Mouse (Mus musculus) midbrain, postnatal 0 days (tissue): ENCODE measurements around the gene Nap1l4. TPM values are rescaled to one million over a fixed set of nuclear protein-coding genes. Genes with fewer than 3 reads are reported as not detected.
A peak's percentile ranks its signal among the peaks of the same experiment; 100 is the strongest.

Experiments used
- ATAC-seq: fragments of 200-750 bp; cut with Nextera tagmentation; 2 replicates; pipeline ENCODE4 v1.8.0; 2017; ENCODE audit warnings: moderate number of reproducible peaks, mild to moderate bottlenecking, moderate TSS enrichment, moderate library complexity; ENCODE audit not compliant: low FRiP score
- DNase-seq: peaks from one replicate; pipeline ENCODE4 v3.0.0-alpha.2; 2015; ENCODE audit warnings: low spot score
- H3K27ac ChIP-seq: fragments of 300-500 bp; sonication (generic); 2 replicates; pipeline ENCODE4 v1.5.1; 2014; ENCODE audit warnings: low read depth, mild to moderate bottlenecking, low read length, mixed read lengths
- H3K27me3 ChIP-seq: fragments of 300-500 bp; sonication (generic); 2 replicates; pipeline ENCODE4 v1.6.1; 2014; ENCODE audit warnings: low read length, control low read depth, mixed read lengths; ENCODE audit not compliant: insufficient read depth
- H3K36me3 ChIP-seq: fragments of 300-500 bp; sonication (generic); 2 replicates; pipeline ENCODE4 v1.6.1; 2014; ENCODE audit warnings: low read length, control low read depth, mixed read lengths; ENCODE audit not compliant: insufficient read depth
- H3K4me1 ChIP-seq: fragments of 300-500 bp; sonication (generic); 2 replicates; pipeline ENCODE4 v1.6.1; 2014; ENCODE audit warnings: mild to moderate bottlenecking, control low read depth, antibody characterized with exemption, low read length, mixed read lengths; ENCODE audit not compliant: insufficient read depth
- H3K4me2 ChIP-seq: fragments of 300-500 bp; sonication (generic); 2 replicates; pipeline ENCODE4 v1.6.1; 2014; ENCODE audit warnings: low read depth, mild to moderate bottlenecking, low read length, mixed read lengths; ENCODE audit not compliant: poor library complexity, severe bottlenecking
- H3K4me3 ChIP-seq: fragments of 300-500 bp; sonication (generic); 2 replicates; pipeline ENCODE4 v1.5.1; 2014; ENCODE audit warnings: low read depth, mild to moderate bottlenecking, low read length, moderate library complexity
- H3K9ac ChIP-seq: fragments of 300-500 bp; sonication (generic); replicated peaks from 2 replicates; pipeline ENCODE4 v1.6.1; 2014; ENCODE audit warnings: mild to moderate bottlenecking, low read length, moderate library complexity, mixed read lengths; ENCODE audit not compliant: poor library complexity, severe bottlenecking
- H3K9me3 ChIP-seq: fragments of 300-500 bp; sonication (generic); 2 replicates; pipeline ENCODE4 v1.6.1; 2016; ENCODE audit warnings: low read length, control low read depth
- CTCF ChIP-seq: IDR thresholded peaks from 2 replicates; pipeline ENCODE4 v1.5.1; 2016; ENCODE audit warnings: antibody characterized with exemption, mild to moderate bottlenecking
- WGBS: fragments of 180-500 bp; shearing (Covaris S2); extraction: QIAGEN DNeasy Blood & Tissue Kit; methylation state at CpG from one replicate; pipeline ENCODE4 v1.1.7; 2014; 5-methylcytosine and 5-hydroxymethylcytosine counted together
- microRNA-seq: library from miRNA; unstranded; fragments of <30 nt; microRNA quantifications from one replicate; pipeline ENCODE4, GENCODE M21; 2016; ENCODE audit warnings: borderline number of aligned reads
- polyA plus RNA-seq: library from polyadenylated mRNA; unstranded; fragments of >200 nt; fragmentation: Nextera tagmentation; extraction: Ambion mirVana; gene quantifications from 2 replicates; pipeline ENCODE4 v1.2.1, GENCODE M21; 2015
- total RNA-seq: library from RNA; depleted of rRNA; stranded (reverse); fragments of >200 nt; gene quantifications from 2 replicates; pipeline ENCODE4 v1.2.3, GENCODE M21; 2014; rRNA removed

Gene Nap1l4
- total and polyA plus RNA-seq, 2 experiments from 2014 or later, result 138 to 263 TPM

DNA sequence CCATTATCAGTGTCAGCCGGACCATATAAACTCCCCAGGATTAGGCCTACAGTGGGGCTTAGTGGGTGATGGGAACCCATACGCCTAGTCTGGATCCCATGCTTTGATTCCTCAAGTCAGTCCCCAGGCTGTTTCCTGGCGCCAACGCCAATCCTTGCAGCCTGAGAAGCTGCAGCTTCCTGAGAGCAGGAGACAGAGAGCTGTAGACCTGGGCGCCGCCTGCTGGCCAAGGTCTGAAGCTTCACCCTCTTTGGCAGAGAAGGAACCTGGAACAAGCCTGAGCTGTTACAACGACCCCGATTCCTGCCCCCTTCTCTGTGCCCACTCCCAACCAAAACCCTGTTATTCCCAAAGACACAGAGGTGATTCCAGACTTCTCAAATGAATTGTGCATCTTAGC is 79.0 kb downstream of the Nap1l4 start:
- Histone ChIP-seq H3K9me3 (no peaks in the 10 kb centered on the region), H3K36me3 (no peaks in the 10 kb centered on the region), H3K4me3 (no peak overlapping the region), H3K9ac (no peak overlapping the region), H3K27me3 (no peaks in the 10 kb centered on the region), H3K4me1 (peaks cover 3% of the 10 kb centered on the region), H3K4me2 (no peak overlapping the region), H3K27ac (no peak overlapping the region)
- TF ChIP-seq CTCF, result peak; percentile 94
- peak; percentile 10; the same call in 1 of the 2 replicates for ATAC-seq
- WGBS, result 18% methylated on average over 8 of the region's 8 CpGs
- DNase-seq, result peak; percentile 87

DNA sequence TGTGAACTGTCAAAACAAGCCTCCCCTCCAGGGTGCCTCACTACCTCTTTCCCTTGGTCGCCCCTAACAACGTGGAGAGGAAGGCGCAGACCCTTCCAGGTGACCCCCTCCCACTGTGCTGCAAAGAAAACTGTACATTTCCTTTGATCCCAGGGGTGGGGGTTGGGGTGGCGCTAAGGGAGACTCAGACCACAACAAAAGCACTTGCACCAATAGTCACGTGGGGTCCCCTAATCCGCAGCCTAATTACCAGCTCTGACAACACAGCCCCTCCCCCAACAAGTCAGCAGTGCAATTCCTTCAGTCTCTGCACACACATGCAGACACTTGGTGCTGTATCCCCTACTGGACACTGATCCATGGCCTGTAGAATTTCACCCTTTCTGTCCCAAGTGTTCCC is 81.2 kb downstream of the Nap1l4 start:
- Histone ChIP-seq H3K36me3 (no peaks in the 10 kb centered on the region), H3K4me1 (peaks cover 3% of the 10 kb centered on the region), H3K9ac (no peak overlapping the region), H3K4me3 (no peak overlapping the region), H3K4me2 (no peak overlapping the region), H3K27ac (no peak overlapping the region), H3K9me3 (no peaks in the 10 kb centered on the region), H3K27me3 (no peaks in the 10 kb centered on the region)
- DNase-seq (no peak), ATAC-seq (no peak)
- no peak for TF ChIP-seq CTCF
- WGBS, result 7% methylated on average over 6 of the region's 6 CpGs

DNA sequence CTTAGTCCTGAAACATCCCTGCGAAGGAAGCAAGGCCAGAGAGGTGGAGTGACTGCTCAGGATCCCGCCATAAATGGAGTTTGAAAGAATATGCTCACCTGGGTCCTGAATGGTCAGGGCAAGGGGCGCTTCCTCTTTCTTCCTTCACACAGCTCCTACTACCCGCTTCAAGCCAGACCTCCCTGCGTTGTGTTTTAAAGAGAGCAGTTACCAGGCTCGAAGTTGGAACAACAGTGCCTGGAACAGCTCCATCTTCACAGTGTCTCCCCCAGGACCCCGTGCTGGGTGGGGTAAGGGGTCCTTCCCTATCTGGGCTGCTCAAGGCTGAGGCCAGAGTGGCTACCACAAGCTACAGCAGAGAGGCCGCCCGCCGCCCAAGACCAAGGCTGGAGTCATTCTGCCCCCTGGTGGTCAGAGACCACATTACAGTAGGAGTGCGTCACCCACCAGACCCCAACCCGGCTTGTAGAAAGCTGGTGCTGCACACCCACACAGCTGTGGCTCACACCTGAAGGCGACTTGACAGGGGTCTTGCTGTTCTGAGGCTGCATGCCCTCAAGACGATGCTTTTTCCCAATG is 82.7 kb downstream of the Nap1l4 start:
- H3K4me3 ChIP-seq, result no peak overlapping the region
- peak; percentile 94 for TF ChIP-seq CTCF
- H3K9me3 ChIP-seq, result no peaks in the 10 kb centered on the region
- ATAC-seq (peak; percentile 41; the same call in 1 of the 2 replicates), DNase-seq (peak; percentile 79)
- WGBS, result 36% methylated on average over 14 of the region's 14 CpGs
- no peak overlapping the region for H3K4me2 ChIP-seq
- peaks cover 3% of the 10 kb centered on the region for H3K4me1 ChIP-seq
- no peaks in the 10 kb centered on the region for H3K36me3 ChIP-seq
- no peak overlapping the region for H3K9ac ChIP-seq
- H3K27ac ChIP-seq, result no peak overlapping the region
- no peaks in the 10 kb centered on the region for H3K27me3 ChIP-seq

GRCm38 (mm10) chr7:143464811-143465560 is 83.9 kb downstream of the Nap1l4 start:
- Histone ChIP-seq H3K4me2 (peak overlapping the region; percentile 61), H3K9ac (peak overlapping the region; percentile 50; the same call in 1 of the 2 replicates), H3K27ac (no peak overlapping the region), H3K36me3 (no peaks in the 10 kb centered on the region), H3K4me3 (peak overlapping the region; percentile 32), H3K4me1 (peaks cover 3% of the 10 kb centered on the region), H3K27me3 (no peaks in the 10 kb centered on the region), H3K9me3 (peaks cover 7% of the 10 kb centered on the region; the same call in 1 of the 2 replicates)
- no peak for TF ChIP-seq CTCF
- WGBS, result 30% methylated on average over 52 of the region's 56 CpGs
- peak; percentile 41 for DNase-seq
- peak; percentile 28; the same call in 1 of the 2 replicates for ATAC-seq

DNA sequence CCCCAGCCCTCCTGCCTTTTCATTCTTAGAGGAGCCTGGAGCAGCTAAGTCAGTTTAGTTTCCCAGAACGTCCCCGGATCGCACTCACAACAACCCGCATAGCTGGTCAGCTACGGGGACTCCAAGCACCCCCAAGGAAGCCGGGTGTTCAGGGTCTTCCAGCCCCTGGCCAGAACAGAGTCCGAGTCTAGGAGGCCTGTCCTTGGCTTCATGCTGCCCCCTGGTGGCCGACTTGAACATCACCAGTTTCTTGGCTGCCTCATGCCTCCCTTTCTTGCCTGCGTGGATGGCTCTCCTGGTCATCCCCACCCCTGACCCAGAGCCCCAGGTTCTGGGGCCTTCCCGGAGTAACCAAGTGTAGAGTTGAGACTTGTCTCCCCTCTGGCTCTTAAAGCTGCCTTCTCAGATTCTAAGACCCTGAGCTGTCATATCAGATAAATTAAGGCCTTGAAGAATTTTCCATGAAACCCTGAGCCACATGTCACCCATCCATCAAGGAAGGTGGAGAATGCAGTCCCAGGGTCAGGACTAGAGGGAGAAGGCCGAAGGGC is 85.0 kb downstream of the Nap1l4 start:
- ATAC-seq, result no peak
- Histone ChIP-seq H3K9ac (no peak overlapping the region), H3K27me3 (no peaks in the 10 kb centered on the region), H3K27ac (no peak overlapping the region), H3K9me3 (peaks cover 8% of the 10 kb centered on the region; the same call in 1 of the 2 replicates), H3K36me3 (no peaks in the 10 kb centered on the region), H3K4me2 (no peak overlapping the region), H3K4me3 (no peak overlapping the region), H3K4me1 (peaks cover 3% of the 10 kb centered on the region)
- 34% methylated on average over 11 of the region's 11 CpGs for WGBS
- peak; percentile 90 for TF ChIP-seq CTCF
- DNase-seq, result peak; percentile 84

Small RNA genes within 50 kb of the gene (microRNA-seq; reads per million reads assigned to microRNA genes)
- 3.7 reads per million, percentile 4 among the genes with 10 or more reads in this experiment for gene Mir7064

Other genes starting within 250 kb of the Nap1l4 start
- gene Cdkn1c, start 88.1 kb downstream of the Nap1l4 start, total RNA-seq, result 107 and 131 TPM in 2 replicates
- 111 and 115 TPM in 2 replicates for gene Cdkn1c, start 88.1 kb downstream of the Nap1l4 start, polyA plus RNA-seq
- 0.33 and 0.47 TPM in 2 replicates for gene Slc22a18, start 75.4 kb downstream of the Nap1l4 start, total RNA-seq
- gene Slc22a18, start 75.4 kb downstream of the Nap1l4 start, polyA plus RNA-seq, result 0.71 and 0.86 TPM in 2 replicates
- 10.0 TPM in 1 of 2 replicates, not detected in the other for gene Phlda2, start 46.0 kb downstream of the Nap1l4 start, total RNA-seq
- gene Phlda2, start 46.0 kb downstream of the Nap1l4 start, polyA plus RNA-seq, result 0.51 TPM in 1 of 2 replicates, not detected in the other
- gene Cars, start 51.0 kb upstream of the Nap1l4 start, total RNA-seq, result 44.5 and 63.0 TPM in 2 replicates
- gene Cars, start 51.0 kb upstream of the Nap1l4 start, polyA plus RNA-seq, result 75.4 and 76.2 TPM in 2 replicates
- gene Tnfrsf26, start 79.6 kb upstream of the Nap1l4 start, total RNA-seq, result 0.09 and 0.11 TPM in 2 replicates
- gene Tnfrsf26, start 79.6 kb upstream of the Nap1l4 start, polyA plus RNA-seq, result 0.05 and 0.10 TPM in 2 replicates
- 1.6 and 2.6 TPM in 2 replicates for gene Tnfrsf22, start 100.6 kb upstream of the Nap1l4 start, total RNA-seq
- gene Tnfrsf22, start 100.6 kb upstream of the Nap1l4 start, polyA plus RNA-seq, result 4.9 and 6.7 TPM in 2 replicates
- gene Tnfrsf23, start 136.8 kb upstream of the Nap1l4 start, total RNA-seq, result 1.2 and 1.6 TPM in 2 replicates
- 0.93 and 1.7 TPM in 2 replicates for gene Tnfrsf23, start 136.8 kb upstream of the Nap1l4 start, polyA plus RNA-seq
- gene Osbpl5, start 207.9 kb upstream of the Nap1l4 start, total RNA-seq, result 47.7 and 52.6 TPM in 2 replicates
- gene Osbpl5, start 207.9 kb upstream of the Nap1l4 start, polyA plus RNA-seq, result 26.7 and 30.2 TPM in 2 replicates
- 0.14 and 0.27 TPM in 2 replicates for gene Mrgprg, start 217.9 kb upstream of the Nap1l4 start, total RNA-seq
- gene Mrgprg, start 217.9 kb upstream of the Nap1l4 start, polyA plus RNA-seq, result not detected in 2 replicates
- gene Mrgpre, start 235.4 kb upstream of the Nap1l4 start, total RNA-seq, result 8.0 and 10.1 TPM in 2 replicates
- gene Mrgpre, start 235.4 kb upstream of the Nap1l4 start, polyA plus RNA-seq, result 11.6 and 12.4 TPM in 2 replicates